Mouse (Mus musculus): ENCODE measurements around the gene Vmn1r33.
"Not testable (repeated sequence)": the region's sequence is repeated elsewhere in the genome, so short reads cannot be mapped to it uniquely, and the experiment has no call there.

- not testable (repeated sequence) for TF ChIP-seq FLI1 (IDR thresholded peaks at IDR 0.05; ENCODE audit: low read length); GATA1 (IDR thresholded peaks at IDR 0.05; ENCODE audit: borderline replicate concordance, low read length)
Observed at GRCm38 (mm10) chr6:66618182-66618581, at the start of gene Vmn1r33.

Data from megakaryocyte, embryonic 14.5 days (primary cell).